Mouse (Mus musculus): ENCODE results near the gene Pth1r.

GRCm38 (mm10) chr9:110684100-110684831 lies 62.7 kb downstream of the Pth1r start:
- no peak for TF ChIP-seq CTCF (IDR thresholded peaks at IDR 0.05; ENCODE audit: low read depth, low read length)
- TF ChIP-seq POLR2A (IDR thresholded peaks at IDR 0.05; ENCODE audit: borderline replicate concordance, low read depth, low read length) = no peak
